Mouse (Mus musculus): Measurements from ENCODE around the gene Gm11127.
"Not testable (repeated sequence)": the region's sequence is repeated elsewhere in the genome, so short reads cannot be mapped to it uniquely, and the experiment has no call there.

The Gm11127 gene

DNA sequence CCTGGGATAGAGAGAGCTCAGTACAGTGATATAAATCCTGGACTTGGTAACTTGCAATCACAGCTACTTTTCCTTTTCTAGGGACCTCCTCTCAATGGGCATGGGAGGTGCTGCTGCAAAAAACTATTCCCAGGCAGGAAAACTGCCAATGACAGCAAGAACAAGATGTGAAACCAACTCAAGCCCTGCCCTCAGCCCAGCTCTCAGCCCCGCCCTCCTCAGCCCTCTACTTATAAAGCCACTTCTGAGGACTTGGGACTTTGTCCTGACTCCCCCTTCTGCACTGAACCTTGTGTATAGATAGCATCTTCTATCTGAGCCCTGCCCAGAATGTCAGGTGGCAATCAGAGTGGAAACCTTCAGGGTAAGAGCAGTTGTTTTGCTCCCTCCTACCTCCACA, at the start of gene Gm11127:
Gm11127 (minus strand) TSS at position 10 of the 400 bp plus-strand sequence.
- not testable (repeated sequence) for DNase-seq

GRCm38 (mm10) chr17:36102091-36102490, 43.9 kb upstream of the Gm11127 start:
- DNase-seq = not testable (repeated sequence)

GRCm38 (mm10) chr17:36099603-36100002, 41.4 kb upstream of the Gm11127 start:
- DNase-seq = not testable (repeated sequence)

- DNase-seq = no peak
Observed at GRCm38 (mm10) chr17:36093936-36094335, 35.8 kb upstream of the Gm11127 start.

GRCm38 (mm10) chr17:36092520-36092919, 34.3 kb upstream of the Gm11127 start:
- DNase-seq = not testable (repeated sequence)

DNA sequence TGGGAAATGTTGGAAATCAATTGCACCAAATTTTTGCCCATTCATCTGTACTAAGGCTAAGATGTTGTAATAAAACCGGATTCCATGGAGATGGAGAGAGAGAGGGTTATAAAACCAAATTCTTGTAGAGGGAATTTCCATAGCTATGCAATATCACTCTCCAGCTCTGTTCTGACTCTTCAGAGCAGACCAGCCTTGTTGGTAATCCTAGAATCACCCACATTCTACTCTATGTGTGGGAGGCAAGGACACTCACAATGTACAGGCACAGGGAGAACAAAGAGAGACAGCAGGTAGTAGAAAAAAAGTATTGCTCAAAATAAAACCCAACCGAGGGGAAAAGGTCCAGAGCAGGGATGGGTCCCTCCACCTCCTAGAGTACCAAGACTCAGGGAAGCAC, 33.8 kb upstream of the Gm11127 start:
- not testable (repeated sequence) for DNase-seq

- not testable (repeated sequence) for DNase-seq
Observed at GRCm38 (mm10) chr17:36085976-36086375, 27.8 kb upstream of the Gm11127 start.

- no peak for DNase-seq
Observed at GRCm38 (mm10) chr17:36083870-36084451, 25.8 kb upstream of the Gm11127 start.

GRCm38 (mm10) chr17:36083266-36083869, 25.2 kb upstream of the Gm11127 start:
- peak; percentile 46 for DNase-seq

DNA sequence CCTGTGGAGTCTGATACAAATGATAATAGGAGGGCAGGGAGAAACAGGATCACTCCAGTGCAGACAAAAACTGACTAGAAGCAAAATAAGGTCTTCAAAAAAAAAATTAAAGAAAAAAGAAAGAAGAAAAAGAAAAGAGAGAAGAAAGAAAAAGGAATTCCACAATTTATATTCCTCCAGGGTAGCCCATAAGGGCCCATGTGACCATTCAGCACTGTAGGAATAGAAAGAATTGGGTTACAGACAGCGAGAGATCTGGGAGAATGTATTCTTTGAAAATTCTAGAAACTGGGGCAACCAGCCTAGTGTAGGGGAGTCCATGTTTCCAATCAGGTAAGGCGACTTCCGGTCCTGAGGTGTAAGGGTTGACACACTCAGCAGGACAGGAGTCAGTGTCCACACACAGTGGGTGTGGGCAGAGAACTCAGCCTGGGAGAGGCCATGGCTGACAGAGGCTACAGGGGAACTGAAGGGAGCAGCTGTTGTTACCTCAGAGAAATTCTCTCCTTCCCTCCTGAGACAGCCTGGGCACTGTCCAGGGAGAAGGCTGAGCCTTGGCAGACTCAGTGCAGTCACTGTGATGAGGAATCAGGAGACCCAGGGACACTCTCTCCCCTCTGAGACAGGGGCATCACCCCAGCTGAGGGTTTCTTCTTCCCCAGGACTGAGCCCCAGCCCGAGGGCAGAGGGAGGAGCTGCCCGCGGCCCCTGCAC, 24.5 kb upstream of the Gm11127 start:
- DNase-seq = not testable (repeated sequence)

- not testable (repeated sequence) for DNase-seq
Observed at GRCm38 (mm10) chr17:36081901-36082300, 23.7 kb upstream of the Gm11127 start.

DNA sequence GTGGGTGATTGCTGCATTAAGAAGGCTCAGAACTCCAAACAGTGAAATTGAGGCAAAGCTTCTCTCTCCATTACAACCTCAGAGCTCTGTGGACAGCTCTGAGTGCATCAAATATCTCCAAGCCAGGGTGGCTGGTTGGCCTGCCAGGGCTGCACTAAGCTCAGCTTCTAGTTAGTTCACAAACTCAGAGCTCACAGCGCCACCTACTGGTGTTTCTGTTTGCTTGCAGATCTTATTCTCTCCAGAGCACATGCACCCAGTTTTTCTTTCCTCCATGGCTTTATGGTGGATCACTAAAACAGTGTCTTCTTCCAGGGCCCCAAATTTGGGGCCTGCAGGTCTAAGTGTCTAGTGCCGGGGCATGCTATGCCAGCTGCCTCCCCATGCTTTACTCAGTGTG, 2.7 kb upstream of the Gm11127 start:
- DNase-seq = peak; percentile 81

- not testable (repeated sequence) for DNase-seq
Observed at GRCm38 (mm10) chr17:36057927-36058326, 244 bp downstream of the Gm11127 start.

DNA sequence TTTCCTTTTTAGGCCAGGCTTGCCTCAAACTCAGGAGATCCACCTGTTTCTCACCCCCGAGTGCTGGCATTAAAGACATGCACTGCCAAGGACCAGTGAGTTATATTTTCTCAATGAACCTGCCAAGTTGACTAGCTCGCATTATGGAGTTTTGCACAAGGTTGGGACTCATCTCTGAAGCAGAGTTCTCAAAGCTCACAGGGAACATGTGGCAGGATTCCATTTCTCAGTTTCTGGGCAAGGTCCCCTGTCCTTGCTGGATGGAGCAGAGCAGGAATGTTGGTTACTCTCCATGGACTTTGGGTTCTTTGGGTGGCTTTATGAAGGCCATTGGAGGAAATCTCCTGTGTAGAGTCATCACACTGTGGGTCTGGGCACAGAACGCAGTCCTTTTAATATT, 14.9 kb downstream of the Gm11127 start:
- DNase-seq = no peak

GRCm38 (mm10) chr17:36042610-36043169, 15.5 kb downstream of the Gm11127 start, which contains the start of the genes H2-T22 and Gm6034:
TSS of gene H2-T22 (minus strand) at chr17:36042747.
TSS of gene Gm6034 (plus strand) at chr17:36042961.
- peak; percentile 69 for DNase-seq

- not testable (repeated sequence) for DNase-seq
Observed at GRCm38 (mm10) chr17:36042055-36042454, 16.1 kb downstream of the Gm11127 start.

DNA sequence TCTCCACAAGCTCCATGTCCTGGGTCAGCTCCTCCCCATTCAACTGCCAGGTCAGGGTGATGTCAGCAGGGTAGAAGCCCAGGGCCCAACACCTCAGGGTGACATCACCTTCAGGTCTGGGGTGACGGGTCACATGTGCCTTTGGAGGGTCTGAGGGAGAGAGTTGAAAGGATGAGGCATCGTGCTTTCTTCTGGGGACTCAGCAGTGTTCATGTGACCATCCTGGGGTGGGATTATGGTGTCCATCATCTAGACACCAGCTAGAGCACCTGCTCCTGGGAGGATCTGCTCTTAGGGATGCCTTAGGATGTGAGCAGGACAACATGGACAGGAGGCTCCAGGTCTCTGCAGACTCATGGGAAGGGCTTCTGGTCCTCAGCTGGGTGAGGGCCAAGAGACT, 17.6 kb downstream of the Gm11127 start:
- DNase-seq = not testable (repeated sequence)

DNA sequence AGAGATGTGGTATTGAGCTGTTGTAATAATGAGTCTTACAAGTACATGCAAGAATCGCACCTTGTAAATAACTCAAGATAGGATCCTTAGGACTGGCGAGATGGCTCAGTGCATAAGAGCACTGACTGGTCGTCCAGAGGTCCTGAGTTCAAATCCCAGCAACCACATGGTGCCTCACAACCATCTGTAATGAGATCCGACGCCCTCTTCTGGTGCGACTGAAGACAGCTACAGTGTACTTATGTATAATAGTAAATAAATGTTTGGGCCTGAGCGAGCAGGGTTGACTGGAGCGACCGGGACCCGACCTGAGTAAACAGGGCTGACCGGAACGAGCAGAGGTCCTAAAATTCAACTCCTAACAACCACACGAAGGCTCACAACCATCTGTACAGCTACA, 22.0 kb downstream of the Gm11127 start:
- DNase-seq = not testable (repeated sequence)

DNA sequence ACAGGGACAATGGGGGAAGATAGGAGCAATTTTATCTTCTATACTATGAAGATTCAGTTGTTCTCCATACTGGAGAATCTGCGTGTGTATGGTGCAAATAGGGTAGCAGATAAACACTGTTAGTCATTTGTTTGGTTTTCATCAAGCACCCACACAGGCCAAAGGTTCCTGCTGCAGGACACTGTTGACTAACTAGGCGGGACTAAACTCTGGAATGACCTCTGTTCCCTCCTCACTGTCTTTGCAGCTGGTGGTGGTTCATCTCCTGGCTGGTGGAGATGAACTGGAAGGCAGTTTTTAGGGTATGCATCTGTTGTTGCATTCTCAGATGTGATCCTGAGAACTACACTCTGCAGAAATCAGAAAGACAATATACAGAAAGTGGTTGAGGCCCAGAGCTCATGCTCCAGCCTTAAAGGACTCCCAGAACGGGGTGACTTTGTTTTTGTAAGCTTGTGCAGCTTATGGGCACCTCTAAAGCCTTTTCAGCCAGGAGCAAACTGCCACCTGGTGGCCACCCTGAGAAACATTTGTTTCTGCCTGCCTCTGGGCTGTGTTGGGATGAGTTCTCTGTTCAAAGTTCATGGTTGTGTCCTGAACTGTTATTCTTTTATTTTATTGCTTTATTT, 23.0 kb downstream of the Gm11127 start:
- peak; percentile 71 for DNase-seq

GRCm38 (mm10) chr17:36034524-36034923, 23.6 kb downstream of the Gm11127 start:
- DNase-seq = not testable (repeated sequence)

DNA sequence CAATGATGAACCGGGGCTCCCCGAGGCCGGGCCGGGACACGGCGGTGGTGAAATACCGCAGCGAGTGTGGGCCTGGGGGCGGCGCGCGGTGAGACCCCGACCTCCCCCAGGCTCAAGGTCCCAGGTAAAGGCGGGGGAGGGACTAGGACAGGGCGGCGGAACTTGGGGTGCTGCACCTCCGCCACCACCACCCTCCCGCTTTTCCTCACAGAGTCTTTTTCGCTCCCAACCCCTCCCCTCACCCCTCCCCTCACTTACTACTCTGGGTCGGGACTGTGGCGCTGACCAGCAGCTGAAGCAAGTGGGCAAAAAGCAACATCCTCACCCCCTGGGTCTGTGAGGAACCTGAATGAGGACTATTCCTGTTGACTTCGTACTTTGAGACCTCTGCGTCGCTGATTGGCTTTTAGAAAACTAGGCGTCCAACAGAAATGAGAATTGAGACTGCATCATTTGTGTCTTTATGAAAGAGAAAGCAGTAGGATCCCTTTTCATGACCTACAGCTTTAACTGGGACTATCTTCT, 25.8 kb downstream of the Gm11127 start, which contains the start of gene H2-T23:
H2-T23 (minus strand) TSS at position 505 of the 525 bp plus-strand sequence.
- peak; percentile 58 for DNase-seq

GRCm38 (mm10) chr17:36031583-36032331, 26.4 kb downstream of the Gm11127 start:
- DNase-seq = peak; percentile 28
